Mouse (Mus musculus): ENCODE results near the gene Rnf41. TPM values are rescaled to one million over a fixed set of nuclear protein-coding genes. Genes with fewer than 3 reads are reported as not detected.

The Rnf41 gene
- polyA plus RNA-seq, 1 experiment = 23.0 TPM

DNA sequence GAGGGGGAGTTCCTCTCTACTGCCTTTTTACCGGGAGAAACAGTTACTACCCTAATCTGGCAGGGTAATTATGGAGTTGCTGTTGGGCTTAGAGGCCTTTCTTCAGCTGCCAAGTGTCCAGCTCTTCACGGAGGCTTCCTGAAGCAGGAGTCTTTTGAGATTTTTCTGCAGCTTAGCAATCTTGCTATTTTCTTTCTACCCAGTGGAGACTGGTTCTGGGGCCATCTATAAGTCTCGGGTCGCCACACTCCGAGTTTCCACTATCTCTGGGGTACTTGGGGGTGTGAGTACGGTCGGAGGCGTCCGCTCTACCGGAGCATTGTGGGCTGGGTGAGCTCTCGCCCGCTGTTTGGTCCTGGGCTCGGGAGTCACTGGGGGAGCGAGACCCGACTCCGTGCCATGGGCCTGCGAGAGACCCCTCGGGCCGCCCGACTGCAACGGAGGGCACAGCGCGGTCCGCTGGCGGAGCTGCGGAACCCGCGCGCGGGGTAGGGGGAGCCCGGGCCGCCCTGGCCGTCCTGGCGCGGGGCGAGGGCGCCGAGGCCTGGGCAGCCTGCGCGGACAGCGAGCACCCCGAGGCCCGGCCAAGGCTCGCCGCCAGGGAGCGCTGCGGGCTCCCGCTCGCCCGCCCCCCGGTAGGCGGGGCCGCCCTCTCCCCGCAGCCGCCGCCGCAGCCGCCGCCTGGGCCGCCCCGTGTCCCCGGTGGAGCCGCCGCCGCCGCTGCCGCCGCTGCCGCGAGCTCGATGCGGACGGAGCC, 34.8 kb upstream of the Rnf41 start, which contains the start of gene Ankrd52:
Ankrd52 (plus strand) TSS at position 661 of the 757 bp plus-strand sequence.
- Histone ChIP-seq H3K36me3 (ENCODE audit: control insufficient read depth, insufficient read depth, low read length) (peaks cover 3% of the 10 kb centered on the region), H3K27ac (ENCODE audit: insufficient read depth, low read depth, low read length) (peak within 1 kb of the TSS; percentile 73)

GRCm38 (mm10) chr10:128377222-128377939, 34.1 kb upstream of the Rnf41 start:
- Histone ChIP-seq H3K4me1 (ENCODE audit: control insufficient read depth, insufficient read depth, insufficient read length, low read length) (peaks cover 11% of the 10 kb centered on the region; the same call in 1 of the 2 replicates), H3K27ac (ENCODE audit: insufficient read depth, low read depth, low read length) (no peak overlapping the region; the same call in 1 of the 2 replicates), H3K36me3 (ENCODE audit: control insufficient read depth, insufficient read depth, low read length) (peaks cover 10% of the 10 kb centered on the region), H3K4me3 (ENCODE audit: low read depth, low read length) (peak overlapping the region; percentile 95), H3K27me3 (ENCODE audit: control insufficient read depth, insufficient read depth, low read length) (no peaks in the 10 kb centered on the region)
- no peak for TF ChIP-seq CTCF (IDR thresholded peaks at IDR 0.05; ENCODE audit: extremely low read depth, insufficient read length, insufficient replicate concordance, low read depth, low read length)
- no peak for TF ChIP-seq POLR2A (IDR thresholded peaks at IDR 0.05; ENCODE audit: low read depth, low read length)
- WGBS = 1% methylated on average over 47 of the region's 47 CpGs

More for the DNA sequence above, 34.8 kb upstream of the Rnf41 start, which contains the start of gene Ankrd52:
- Histone ChIP-seq H3K4me3 (ENCODE audit: low read depth, low read length) (peak within 1 kb of the TSS; percentile 95), H3K4me1 (ENCODE audit: control insufficient read depth, insufficient read depth, insufficient read length, low read length) (peaks cover 11% of the 10 kb centered on the region; the same call in 1 of the 2 replicates), H3K27me3 (ENCODE audit: control insufficient read depth, insufficient read depth, low read length) (no peaks in the 10 kb centered on the region)
- TF ChIP-seq CTCF (IDR thresholded peaks at IDR 0.05; ENCODE audit: extremely low read depth, insufficient read length, insufficient replicate concordance, low read depth, low read length) (peak; percentile 42; the same call in 1 of the 2 replicates), POLR2A (IDR thresholded peaks at IDR 0.05; ENCODE audit: low read depth, low read length) (0 out of 2 replicates have a peak, but pooled peaks have one; percentile 2)
- WGBS = under 1% methylated on average over 56 of the region's 73 CpGs

DNA sequence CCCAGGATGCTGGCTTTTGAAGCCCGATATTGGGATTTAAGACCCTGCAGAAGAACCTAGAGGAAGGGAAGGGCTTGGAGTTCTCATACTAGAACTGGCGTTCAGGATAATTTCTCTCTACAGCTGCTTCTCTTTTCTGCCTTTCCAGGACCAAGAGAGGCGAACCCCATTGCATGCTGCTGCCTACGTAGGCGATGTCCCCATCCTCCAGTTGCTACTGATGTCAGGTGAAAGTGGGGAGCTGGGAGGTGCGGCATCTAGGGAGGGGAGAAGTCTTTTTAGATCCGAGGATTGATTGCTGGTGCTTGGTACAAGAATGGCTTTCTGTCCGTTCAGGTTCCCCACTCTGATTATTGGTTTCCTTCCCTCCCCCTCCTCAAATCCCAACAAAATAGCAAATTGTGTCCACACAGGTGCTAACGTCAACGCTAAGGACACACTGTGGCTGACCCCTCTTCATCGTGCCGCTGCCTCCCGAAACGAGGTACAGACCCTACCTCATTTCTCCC, 33.5 kb upstream of the Rnf41 start:
- H3K27me3 ChIP-seq (ENCODE audit: control insufficient read depth, insufficient read depth, low read length) = no peaks in the 10 kb centered on the region
- 66% methylated on average over 14 of the region's 14 CpGs for WGBS
- peak overlapping the region; percentile 95 for H3K4me3 ChIP-seq (ENCODE audit: low read depth, low read length)
- H3K36me3 ChIP-seq (ENCODE audit: control insufficient read depth, insufficient read depth, low read length) = peaks cover 16% of the 10 kb centered on the region
- H3K4me1 ChIP-seq (ENCODE audit: control insufficient read depth, insufficient read depth, insufficient read length, low read length) = peaks cover 11% of the 10 kb centered on the region; the same call in 1 of the 2 replicates
- no peak overlapping the region for H3K27ac ChIP-seq (ENCODE audit: insufficient read depth, low read depth, low read length)
- TF ChIP-seq CTCF (IDR thresholded peaks at IDR 0.05; ENCODE audit: extremely low read depth, insufficient read length, insufficient replicate concordance, low read depth, low read length) (peak; percentile 5; the same call in 1 of the 2 replicates), POLR2A (IDR thresholded peaks at IDR 0.05; ENCODE audit: low read depth, low read length) (no peak)

- no peaks in the 10 kb centered on the region for H3K27me3 ChIP-seq (ENCODE audit: control insufficient read depth, insufficient read depth, low read length)
- peaks cover 21% of the 10 kb centered on the region for H3K36me3 ChIP-seq (ENCODE audit: control insufficient read depth, insufficient read depth, low read length)
- H3K4me1 ChIP-seq (ENCODE audit: control insufficient read depth, insufficient read depth, insufficient read length, low read length) = peaks cover 11% of the 10 kb centered on the region; the same call in 1 of the 2 replicates
- H3K27ac ChIP-seq (ENCODE audit: insufficient read depth, low read depth, low read length) = no peak overlapping the region
- WGBS = 87% methylated on average over 3 of the region's 3 CpGs
- H3K4me3 ChIP-seq (ENCODE audit: low read depth, low read length) = no peak overlapping the region
- TF ChIP-seq POLR2A (IDR thresholded peaks at IDR 0.05; ENCODE audit: low read depth, low read length) (no peak), CTCF (IDR thresholded peaks at IDR 0.05; ENCODE audit: extremely low read depth, insufficient read length, insufficient replicate concordance, low read depth, low read length) (no peak)
Observed at GRCm38 (mm10) chr10:128378462-128378861, 33.0 kb upstream of the Rnf41 start.

DNA sequence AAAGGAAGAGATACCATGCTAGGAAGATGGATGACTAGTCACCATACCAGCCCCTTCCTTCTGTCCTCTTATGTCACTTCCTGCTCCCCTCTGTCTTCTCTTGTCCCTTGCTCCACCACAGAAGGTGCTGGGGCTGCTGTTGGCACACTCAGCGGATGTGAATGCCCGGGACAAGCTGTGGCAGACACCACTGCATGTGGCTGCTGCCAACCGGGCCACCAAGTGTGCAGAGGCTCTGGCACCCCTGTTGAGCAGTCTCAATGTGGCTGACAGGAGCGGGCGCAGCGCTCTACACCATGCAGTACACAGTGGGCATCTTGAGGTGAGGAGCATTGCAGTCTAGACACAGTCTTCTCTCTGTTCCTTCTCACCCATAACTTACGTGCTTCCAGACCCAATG, 32.2 kb upstream of the Rnf41 start:
- no peak for TF ChIP-seq POLR2A (IDR thresholded peaks at IDR 0.05; ENCODE audit: low read depth, low read length)
- no peak for TF ChIP-seq CTCF (IDR thresholded peaks at IDR 0.05; ENCODE audit: extremely low read depth, insufficient read length, insufficient replicate concordance, low read depth, low read length)
- Histone ChIP-seq H3K27me3 (ENCODE audit: control insufficient read depth, insufficient read depth, low read length) (no peaks in the 10 kb centered on the region), H3K36me3 (ENCODE audit: control insufficient read depth, insufficient read depth, low read length) (peaks cover 28% of the 10 kb centered on the region), H3K27ac (ENCODE audit: insufficient read depth, low read depth, low read length) (no peak overlapping the region), H3K4me3 (ENCODE audit: low read depth, low read length) (no peak overlapping the region), H3K4me1 (ENCODE audit: control insufficient read depth, insufficient read depth, insufficient read length, low read length) (peaks cover 11% of the 10 kb centered on the region; the same call in 1 of the 2 replicates)
- WGBS = 87% methylated on average over 7 of the region's 7 CpGs

GRCm38 (mm10) chr10:128380565-128380964, 30.9 kb upstream of the Rnf41 start:
- TF ChIP-seq POLR2A (IDR thresholded peaks at IDR 0.05; ENCODE audit: low read depth, low read length) (no peak), CTCF (IDR thresholded peaks at IDR 0.05; ENCODE audit: extremely low read depth, insufficient read length, insufficient replicate concordance, low read depth, low read length) (no peak)
- peaks cover 11% of the 10 kb centered on the region; the same call in 1 of the 2 replicates for H3K4me1 ChIP-seq (ENCODE audit: control insufficient read depth, insufficient read depth, insufficient read length, low read length)
- no peaks in the 10 kb centered on the region for H3K27me3 ChIP-seq (ENCODE audit: control insufficient read depth, insufficient read depth, low read length)
- H3K36me3 ChIP-seq (ENCODE audit: control insufficient read depth, insufficient read depth, low read length) = peaks cover 33% of the 10 kb centered on the region
- no peak overlapping the region for H3K27ac ChIP-seq (ENCODE audit: insufficient read depth, low read depth, low read length)
- no peak overlapping the region for H3K4me3 ChIP-seq (ENCODE audit: low read depth, low read length)
- 65% methylated on average over 5 of the region's 5 CpGs for WGBS
